Mouse (Mus musculus) heart, adult 2 months (tissue): Measurements from ENCODE around the gene Xab2. TPM values are rescaled to one million over a fixed set of nuclear protein-coding genes. Genes with fewer than 3 reads are reported as not detected.

Experiments used
- DNase-seq, 2 experiments: peaks; one replicate each; pipeline ENCODE4 v3.0.0; 2021
- H3K27ac ChIP-seq: fragments of 200-600 bp; 2 replicates; pipeline ENCODE4 v1.8.1; 2022
- H3K27me3 ChIP-seq: fragments of 200-500 bp; 2 replicates; pipeline ENCODE4 v1.6.1; 2012; ENCODE audit warnings: mild to moderate bottlenecking, low read length, inconsistent platforms, mixed read lengths; ENCODE audit not compliant: control insufficient read depth, insufficient read depth
- H3K36me3 ChIP-seq: fragments of 200-500 bp; 2 replicates; pipeline ENCODE4 v1.6.1; 2012; ENCODE audit warnings: low read length, inconsistent platforms; ENCODE audit not compliant: control insufficient read depth, insufficient read depth
- H3K4me1 ChIP-seq: fragments of 200-500 bp; 2 replicates; pipeline ENCODE4 v1.6.1; 2011; ENCODE audit warnings: low read length; ENCODE audit not compliant: control insufficient read depth, insufficient read depth
- H3K4me3 ChIP-seq: fragments of 200-600 bp; 2 replicates; pipeline ENCODE4 v1.8.1; 2022
- H3K79me2 ChIP-seq: fragments of 200-500 bp; replicated peaks from 2 replicates; pipeline ENCODE4 v1.6.1; 2012; ENCODE audit warnings: mild to moderate bottlenecking, inconsistent platforms, low read length, moderate library complexity, mixed read lengths; ENCODE audit not compliant: control insufficient read depth, insufficient read depth
- H3K9ac ChIP-seq: fragments of 200-500 bp; 2 replicates; pipeline ENCODE4 v1.6.1; 2012; ENCODE audit warnings: low read depth, mild to moderate bottlenecking, control low read depth, inconsistent platforms, low read length, mixed read lengths
- CTCF ChIP-seq: fragments of 200-600 bp; IDR thresholded peaks from 2 replicates; pipeline ENCODE4 v1.8.1; 2022; ENCODE audit warnings: antibody characterized with exemption, mild to moderate bottlenecking, moderate library complexity
- EP300 ChIP-seq: fragments of 200-500 bp; IDR thresholded peaks from 2 replicates; pipeline ENCODE4 v1.6.1; 2011; ENCODE audit warnings: low read depth, low read length, control low read depth; ENCODE audit not compliant: insufficient read depth
- POLR2A ChIP-seq: fragments of 200-500 bp; IDR thresholded peaks from 2 replicates; pipeline ENCODE4 v1.6.1; 2011; ENCODE audit warnings: mild to moderate bottlenecking, low read depth, low read length, control low read depth; ENCODE audit not compliant: insufficient read depth
- WGBS: fragments of 180-500 bp; shearing (Covaris S2); methylation state at CpG from one replicate; pipeline ENCODE4 v1.1.7; 2018; 5-methylcytosine and 5-hydroxymethylcytosine counted together
- intact Hi-C: fragments of 180-260 bp; cut with DNase I; formaldehyde crosslinking; loops from one replicate; pipeline ENCODE4 v1.15.1; 2025
- polyA plus RNA-seq: library from polyadenylated mRNA; depleted of rRNA; stranded (reverse); fragments of >200 nt; gene quantifications from 2 replicates; pipeline ENCODE4 v1.2.3, GENCODE M21; 2012
- total RNA-seq, 2 experiments: library from RNA; stranded (reverse); gene quantifications; 2 replicates each; pipeline ENCODE4 v1.2.3; 2021

The Xab2 gene
- total and polyA plus RNA-seq, 3 experiments: 15.3 to 27.0 (median 15.4) TPM

GRCm38 (mm10) chr8:3656725-3657381 lies 35.7 kb upstream of the Xab2 start:
- Histone ChIP-seq H3K9ac (no peak overlapping the region), H3K79me2 (no peaks in the 10 kb centered on the region), H3K27ac (no peak overlapping the region), H3K4me1 (no peaks in the 10 kb centered on the region), H3K27me3 (no peaks in the 10 kb centered on the region), H3K4me3 (no peak overlapping the region), H3K36me3 (no peaks in the 10 kb centered on the region)
- DNase-seq: no peak
- no peak for TF ChIP-seq EP300
- no peak for TF ChIP-seq CTCF
- TF ChIP-seq POLR2A: no peak
- intact Hi-C loops: no loop called here
- WGBS: 24% methylated on average over 7 of the region's 7 CpGs

GRCm38 (mm10) chr8:3655526-3655925 lies 34.4 kb upstream of the Xab2 start, which contains the start of gene Retn:
Retn (plus strand) TSS chr8:3655770.
- intact Hi-C loops: no loop called here
- no peaks in the 10 kb centered on the region for H3K4me1 ChIP-seq
- H3K4me3 ChIP-seq: no peak within 1 kb of the TSS
- WGBS: 66% methylated on average over 3 of the region's 3 CpGs
- TF ChIP-seq EP300 (no peak), CTCF (no peak)
- H3K36me3 ChIP-seq: no peaks in the 10 kb centered on the region
- no peak for DNase-seq
- no peak within 1 kb of the TSS for H3K9ac ChIP-seq
- no peaks in the 10 kb centered on the region for H3K27me3 ChIP-seq
- no peak within 1 kb of the TSS for H3K27ac ChIP-seq
- H3K79me2 ChIP-seq: no peaks in the 10 kb centered on the region

- Histone ChIP-seq H3K27ac (no peak overlapping the region), H3K27me3 (no peaks in the 10 kb centered on the region), H3K79me2 (no peaks in the 10 kb centered on the region), H3K4me1 (no peaks in the 10 kb centered on the region), H3K4me3 (no peak overlapping the region), H3K36me3 (no peaks in the 10 kb centered on the region), H3K9ac (no peak overlapping the region)
- no peak for DNase-seq
- intact Hi-C loops: no loop called here
- 65% methylated on average over 11 of the region's 11 CpGs for WGBS
- no peak for TF ChIP-seq POLR2A
- no peak for TF ChIP-seq EP300
- no peak for TF ChIP-seq CTCF
These were observed 33.8 kb upstream of the Xab2 start for GRCm38 (mm10) chr8:3654726-3655508.

GRCm38 (mm10) chr8:3652845-3653244 lies 31.7 kb upstream of the Xab2 start:
- 52% methylated on average over 3 of the region's 3 CpGs for WGBS
- no peak overlapping the region for H3K4me3 ChIP-seq
- no peak for TF ChIP-seq EP300
- no peak for TF ChIP-seq CTCF
- TF ChIP-seq POLR2A: no peak

GRCm38 (mm10) chr8:3648990-3649389 lies 27.9 kb upstream of the Xab2 start:
- TF ChIP-seq EP300 (no peak), CTCF (no peak), POLR2A (no peak)
- intact Hi-C loops: no loop called here
- H3K27me3 ChIP-seq: no peaks in the 10 kb centered on the region; the same call in 1 of the 2 replicates
- DNase-seq: no peak
- H3K4me1 ChIP-seq: no peaks in the 10 kb centered on the region
- no peak overlapping the region for H3K27ac ChIP-seq
- H3K4me3 ChIP-seq: no peak overlapping the region
- no peaks in the 10 kb centered on the region for H3K79me2 ChIP-seq
- H3K36me3 ChIP-seq: no peaks in the 10 kb centered on the region
- H3K9ac ChIP-seq: no peak overlapping the region
- 63% methylated on average over 1 of the region's 1 CpGs for WGBS

More at GRCm38 (mm10) chr8:3652845-3653244, 31.7 kb upstream of the Xab2 start:
- no peak for DNase-seq
- H3K9ac ChIP-seq: no peak overlapping the region
- no peaks in the 10 kb centered on the region for H3K79me2 ChIP-seq
- no peaks in the 10 kb centered on the region for H3K36me3 ChIP-seq
- no peaks in the 10 kb centered on the region for H3K4me1 ChIP-seq
- intact Hi-C loops: no loop called here
- H3K27me3 ChIP-seq: no peaks in the 10 kb centered on the region
- no peak overlapping the region for H3K27ac ChIP-seq

- WGBS: 56% methylated on average over 2 of the region's 2 CpGs
- intact Hi-C loops: no loop called here
- H3K36me3 ChIP-seq: no peaks in the 10 kb centered on the region
These were observed 27.2 kb upstream of the Xab2 start for GRCm38 (mm10) chr8:3648268-3648667.

More at GRCm38 (mm10) chr8:3648268-3648667, 27.2 kb upstream of the Xab2 start:
- no peaks in the 10 kb centered on the region for H3K4me1 ChIP-seq
- DNase-seq: no peak
- TF ChIP-seq EP300 (no peak), POLR2A (no peak), CTCF (no peak)
- no peak overlapping the region for H3K9ac ChIP-seq
- H3K79me2 ChIP-seq: no peaks in the 10 kb centered on the region
- H3K4me3 ChIP-seq: no peak overlapping the region
- H3K27ac ChIP-seq: no peak overlapping the region
- no peaks in the 10 kb centered on the region; the same call in 1 of the 2 replicates for H3K27me3 ChIP-seq
